Mouse (Mus musculus): ENCODE results near the gene Prr11.
"Not testable (repeated sequence)": the region's sequence is repeated elsewhere in the genome, so short reads cannot be mapped to it uniquely, and the experiment has no call there.

Prr11 gene

DNA sequence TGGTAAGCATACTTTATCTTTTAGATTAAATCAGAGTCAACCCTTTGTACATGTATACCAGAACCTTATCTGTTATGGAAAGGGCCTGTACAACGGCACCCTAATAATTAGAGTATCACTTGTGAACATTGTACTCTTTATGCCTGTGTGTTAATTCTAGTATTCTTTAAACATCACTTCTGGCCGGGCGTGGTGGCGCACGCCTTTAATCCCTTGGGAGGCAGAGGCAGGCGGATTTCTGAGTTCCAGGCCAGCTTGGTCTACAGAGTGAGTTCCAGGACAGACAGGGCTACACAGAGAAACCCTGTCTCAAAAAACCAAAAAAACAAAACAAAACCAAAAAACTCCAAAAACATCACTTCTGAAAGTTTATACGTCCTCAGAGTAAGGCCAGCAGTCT lies 59.6 kb downstream of the Prr11 start:
- not testable (repeated sequence) for DNase-seq (ENCODE audit: extremely low read depth, low read depth, low spot score)

DNA sequence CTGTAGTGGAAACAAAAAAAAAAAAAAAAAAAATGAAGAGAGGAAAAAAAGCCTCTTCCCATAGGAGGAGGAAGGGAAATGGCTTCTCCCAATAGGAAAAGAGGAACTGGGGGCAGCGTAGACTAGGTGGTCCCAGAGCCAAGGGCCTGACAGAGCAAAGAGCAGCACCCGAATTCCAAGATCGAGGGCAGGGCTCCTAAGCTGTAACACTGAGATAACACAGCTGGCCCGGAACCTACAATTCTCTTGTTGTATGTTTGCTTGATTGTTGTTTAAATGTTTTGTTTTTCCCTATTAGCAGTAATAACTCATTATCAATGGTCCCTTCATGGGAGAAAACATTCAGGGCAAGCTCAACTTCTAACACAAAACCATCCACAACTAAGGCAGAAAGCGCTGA lies 61.5 kb downstream of the Prr11 start:
- DNase-seq (ENCODE audit: extremely low read depth, low read depth, low spot score) = no peak

DNA sequence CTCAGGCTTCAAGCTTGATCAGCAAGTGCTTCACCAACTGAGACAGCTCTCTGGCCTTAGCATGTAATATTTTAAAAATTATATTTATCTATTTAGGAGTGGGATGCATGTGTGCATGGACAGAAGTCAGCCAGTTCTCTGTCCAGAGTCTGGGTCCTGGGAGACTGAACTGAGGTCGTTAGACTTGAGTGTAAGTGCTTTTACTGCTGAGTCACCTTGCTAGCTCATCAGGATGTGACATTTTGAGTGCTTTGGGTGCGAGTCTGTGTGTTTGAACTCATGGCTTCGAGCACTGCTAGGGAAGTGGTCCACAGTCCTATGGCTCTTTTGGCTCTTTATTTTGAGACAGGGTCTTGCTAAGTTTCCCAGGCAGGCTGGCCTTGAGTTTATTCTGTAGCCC lies 65.5 kb downstream of the Prr11 start:
- no peak for DNase-seq (ENCODE audit: extremely low read depth, low read depth, low spot score)

DNA sequence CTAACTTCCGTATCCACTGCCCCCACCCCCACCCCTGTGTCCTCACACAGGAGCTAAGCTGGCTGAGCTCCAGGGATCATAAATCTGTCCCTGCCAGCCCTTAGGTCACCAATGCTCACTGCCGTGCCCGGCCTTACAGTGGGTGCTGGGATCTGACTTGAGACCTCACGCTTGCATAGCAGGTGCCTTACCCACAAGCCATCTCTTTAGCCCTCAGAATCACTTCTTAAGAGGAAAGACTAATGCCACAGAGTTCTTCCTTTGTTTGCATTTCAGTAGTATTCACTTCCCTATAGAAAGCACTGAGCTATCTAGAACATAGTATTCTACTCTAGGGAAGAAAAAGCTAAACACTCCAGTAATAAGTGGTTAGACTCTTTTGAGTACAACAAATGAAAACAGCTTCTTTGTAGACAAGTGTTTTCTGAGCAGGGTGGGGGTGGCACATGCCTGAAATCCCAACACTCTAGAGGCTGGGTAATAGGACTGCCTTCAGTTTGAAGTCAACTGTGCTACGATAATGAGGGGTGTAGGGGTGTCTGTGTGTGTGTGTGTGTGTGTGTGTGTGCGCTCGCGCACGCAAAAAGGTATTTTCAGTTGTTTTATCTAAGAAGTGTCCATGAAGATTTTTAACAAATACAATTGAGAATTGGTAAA lies 69.1 kb downstream of the Prr11 start:
- no peak for DNase-seq (ENCODE audit: extremely low read depth, low read depth, low spot score)

Data from fat pad, adult 2 months (tissue).